Mouse (Mus musculus) forebrain, embryonic 14.5 days (tissue): ENCODE measurements at regions not wholly inside any gene's neighbourhood (a gene's known extent, or its start where the extent isn't known, plus 50 kb on each side); places are given as distances from the start of the nearest gene placed in this dataset.

Experiments used
- ATAC-seq: fragments of 200-750 bp; cut with Nextera tagmentation; 2 replicates; pipeline ENCODE4 v1.8.0; 2017; ENCODE audit warnings: mild to moderate bottlenecking, moderate library complexity
- DNase-seq: peaks from one replicate; pipeline ENCODE4 v3.0.0-alpha.2; 2015; ENCODE audit warnings: low spot score
- H3K27ac ChIP-seq: fragments of 300-500 bp; sonication (generic); 2 replicates; pipeline ENCODE4 v1.5.1; 2014; ENCODE audit warnings: low read depth, mild to moderate bottlenecking, control low read depth, low read length, moderate library complexity
- H3K27me3 ChIP-seq: fragments of 300-500 bp; sonication (generic); replicated peaks from 2 replicates; pipeline ENCODE4 v1.6.1; 2014; ENCODE audit warnings: low read length, control low read depth, mixed read lengths; ENCODE audit not compliant: control insufficient read depth, insufficient read depth
- H3K36me3 ChIP-seq: fragments of 300-500 bp; sonication (generic); 2 replicates; pipeline ENCODE4 v1.6.1; 2014; ENCODE audit warnings: low read length, control low read depth; ENCODE audit not compliant: control insufficient read depth, insufficient read depth
- H3K4me1 ChIP-seq: fragments of 300-500 bp; sonication (generic); 2 replicates; pipeline ENCODE4 v1.6.1; 2014; ENCODE audit warnings: antibody characterized with exemption, low read length, control low read depth; ENCODE audit not compliant: control insufficient read depth, insufficient read depth
- H3K4me2 ChIP-seq: fragments of 300-500 bp; sonication (generic); 2 replicates; pipeline ENCODE4 v1.6.1; 2014; ENCODE audit warnings: mild to moderate bottlenecking, control low read depth, low read length
- H3K4me3 ChIP-seq: fragments of 300-500 bp; sonication (generic); 2 replicates; pipeline ENCODE4 v1.5.1; 2014; ENCODE audit warnings: low read depth, low read length, control low read depth
- H3K9ac ChIP-seq: fragments of 300-500 bp; sonication (generic); 2 replicates; pipeline ENCODE4 v1.6.1; 2014; ENCODE audit warnings: mild to moderate bottlenecking, low read length, control low read depth, moderate library complexity
- H3K9me3 ChIP-seq: fragments of 300-500 bp; sonication (generic); replicated peaks from 2 replicates; pipeline ENCODE4 v1.6.1; 2016; ENCODE audit warnings: low read length, control low read depth, mixed read lengths; ENCODE audit not compliant: control insufficient read depth
- WGBS: fragments of 180-500 bp; shearing (Covaris S2); extraction: QIAGEN DNeasy Blood & Tissue Kit; methylation state at CpG from one replicate; pipeline ENCODE4 v1.1.7; 2014; 5-methylcytosine and 5-hydroxymethylcytosine counted together

- DNase-seq, result peak; percentile 80
- 33% methylated on average over 25 of the region's 25 CpGs for WGBS
- Histone ChIP-seq H3K9me3 (no peaks in the 10 kb centered on the region), H3K27ac (no peak overlapping the region), H3K4me3 (0 out of 2 replicates have a peak overlapping the region, but pooled peaks have one; percentile 7), H3K27me3 (no peaks in the 10 kb centered on the region), H3K4me2 (peak overlapping the region; percentile 43), H3K36me3 (no peaks in the 10 kb centered on the region), H3K4me1 (peaks cover 7% of the 10 kb centered on the region), H3K9ac (no peak overlapping the region; the same call in 1 of the 2 replicates)
- ATAC-seq, result peak; percentile 87
Measured at GRCm38 (mm10) chr17:79230653-79231489, 124.0 kb downstream of the Cdc42ep3 start.

- H3K27me3 ChIP-seq, result no peaks in the 10 kb centered on the region
- H3K4me1 ChIP-seq, result no peaks in the 10 kb centered on the region
- H3K27ac ChIP-seq, result no peak overlapping the region
- ATAC-seq (no peak), DNase-seq (no peak)
- H3K4me3 ChIP-seq, result no peak overlapping the region
- WGBS, result 86% methylated on average over 1 of the region's 1 CpGs
- no peak overlapping the region for H3K9ac ChIP-seq
- 0 out of 2 replicates have a peak, but pooled peaks cover 4% of the 10 kb centered on the region for H3K9me3 ChIP-seq
- no peaks in the 10 kb centered on the region for H3K36me3 ChIP-seq
- H3K4me2 ChIP-seq, result no peak overlapping the region
Measured at GRCm38 (mm10) chr17:79206563-79206962, 148.3 kb downstream of the Cdc42ep3 start.

GRCm38 (mm10) chr17:79206111-79206510 is 148.8 kb downstream of the Cdc42ep3 start:
- no peaks in the 10 kb centered on the region for H3K27me3 ChIP-seq
- H3K36me3 ChIP-seq, result no peaks in the 10 kb centered on the region
- H3K4me3 ChIP-seq, result no peak overlapping the region
- H3K9ac ChIP-seq, result no peak overlapping the region
- 94% methylated on average over 4 of the region's 4 CpGs for WGBS
- no peak overlapping the region for H3K4me2 ChIP-seq
- no peak for ATAC-seq
- H3K27ac ChIP-seq, result no peak overlapping the region
- no peak for DNase-seq
- H3K4me1 ChIP-seq, result no peaks in the 10 kb centered on the region
- H3K9me3 ChIP-seq, result 0 out of 2 replicates have a peak, but pooled peaks cover 4% of the 10 kb centered on the region

GRCm38 (mm10) chr17:79199814-79200491 is 148.2 kb downstream of the Qpct start:
- H3K4me1 ChIP-seq, result no peaks in the 10 kb centered on the region; the same call in 1 of the 2 replicates
- no peak overlapping the region for H3K27ac ChIP-seq
- H3K4me2 ChIP-seq, result no peak overlapping the region
- no peak overlapping the region for H3K4me3 ChIP-seq
- H3K9ac ChIP-seq, result no peak overlapping the region
- H3K27me3 ChIP-seq, result no peaks in the 10 kb centered on the region
- ATAC-seq (peak; percentile 78), DNase-seq (peak; percentile 42)
- 50% methylated on average over 9 of the region's 9 CpGs for WGBS
- no peaks in the 10 kb centered on the region for H3K36me3 ChIP-seq
- H3K9me3 ChIP-seq, result 0 out of 2 replicates have a peak, but pooled peaks cover 4% of the 10 kb centered on the region

GRCm38 (mm10) chr17:79191871-79192373 is 140.2 kb downstream of the Qpct start:
- ATAC-seq, result no peak

GRCm38 (mm10) chr17:79188282-79188681 is 136.6 kb downstream of the Qpct start:
- 80% methylated on average over 7 of the region's 7 CpGs for WGBS
- no peaks in the 10 kb centered on the region for H3K9me3 ChIP-seq
- no peak overlapping the region for H3K4me2 ChIP-seq
- no peak overlapping the region for H3K9ac ChIP-seq
- no peak overlapping the region for H3K4me3 ChIP-seq
- DNase-seq (no peak), ATAC-seq (no peak)
- H3K27ac ChIP-seq, result no peak overlapping the region
- no peaks in the 10 kb centered on the region for H3K4me1 ChIP-seq
- no peaks in the 10 kb centered on the region for H3K27me3 ChIP-seq
- H3K36me3 ChIP-seq, result no peaks in the 10 kb centered on the region

More at GRCm38 (mm10) chr17:79191871-79192373, 140.2 kb downstream of the Qpct start:
- no peak overlapping the region for H3K4me2 ChIP-seq
- no peak overlapping the region for H3K9ac ChIP-seq
- no peaks in the 10 kb centered on the region for H3K36me3 ChIP-seq
- DNase-seq, result peak; percentile 25
- no peaks in the 10 kb centered on the region for H3K9me3 ChIP-seq
- no peaks in the 10 kb centered on the region for H3K27me3 ChIP-seq
- H3K4me1 ChIP-seq, result no peaks in the 10 kb centered on the region
- H3K27ac ChIP-seq, result no peak overlapping the region
- no peak overlapping the region for H3K4me3 ChIP-seq
- 73% methylated on average over 5 of the region's 5 CpGs for WGBS

GRCm38 (mm10) chr17:79180277-79181130 is 128.8 kb downstream of the Qpct start:
- Histone ChIP-seq H3K36me3 (no peaks in the 10 kb centered on the region), H3K4me1 (no peaks in the 10 kb centered on the region; the same call in 1 of the 2 replicates), H3K9ac (no peak overlapping the region), H3K9me3 (no peaks in the 10 kb centered on the region), H3K27me3 (no peaks in the 10 kb centered on the region), H3K4me2 (no peak overlapping the region), H3K27ac (no peak overlapping the region), H3K4me3 (no peak overlapping the region)
- 41% methylated on average over 3 of the region's 3 CpGs for WGBS
- ATAC-seq (peak; percentile 95), DNase-seq (peak; percentile 82)

GRCm38 (mm10) chr17:79177259-79177658 is 125.6 kb downstream of the Qpct start:
- no peak overlapping the region for H3K9ac ChIP-seq
- no peaks in the 10 kb centered on the region for H3K9me3 ChIP-seq
- no peak overlapping the region for H3K4me3 ChIP-seq
- DNase-seq, result no peak
- no peaks in the 10 kb centered on the region for H3K27me3 ChIP-seq
- H3K4me1 ChIP-seq, result no peaks in the 10 kb centered on the region; the same call in 1 of the 2 replicates
- no peak for ATAC-seq
- H3K4me2 ChIP-seq, result no peak overlapping the region
- H3K27ac ChIP-seq, result no peak overlapping the region
- 84% methylated on average over 3 of the region's 3 CpGs for WGBS
- H3K36me3 ChIP-seq, result no peaks in the 10 kb centered on the region
